Mouse (Mus musculus): Measurements from ENCODE around the gene Nr4a1. TPM values are rescaled to one million over a fixed set of nuclear protein-coding genes. Genes with fewer than 3 reads are reported as not detected.

Gene Nr4a1
- polyA plus RNA-seq, 1 experiment from 2014 or later, result 11.2 TPM

DNA sequence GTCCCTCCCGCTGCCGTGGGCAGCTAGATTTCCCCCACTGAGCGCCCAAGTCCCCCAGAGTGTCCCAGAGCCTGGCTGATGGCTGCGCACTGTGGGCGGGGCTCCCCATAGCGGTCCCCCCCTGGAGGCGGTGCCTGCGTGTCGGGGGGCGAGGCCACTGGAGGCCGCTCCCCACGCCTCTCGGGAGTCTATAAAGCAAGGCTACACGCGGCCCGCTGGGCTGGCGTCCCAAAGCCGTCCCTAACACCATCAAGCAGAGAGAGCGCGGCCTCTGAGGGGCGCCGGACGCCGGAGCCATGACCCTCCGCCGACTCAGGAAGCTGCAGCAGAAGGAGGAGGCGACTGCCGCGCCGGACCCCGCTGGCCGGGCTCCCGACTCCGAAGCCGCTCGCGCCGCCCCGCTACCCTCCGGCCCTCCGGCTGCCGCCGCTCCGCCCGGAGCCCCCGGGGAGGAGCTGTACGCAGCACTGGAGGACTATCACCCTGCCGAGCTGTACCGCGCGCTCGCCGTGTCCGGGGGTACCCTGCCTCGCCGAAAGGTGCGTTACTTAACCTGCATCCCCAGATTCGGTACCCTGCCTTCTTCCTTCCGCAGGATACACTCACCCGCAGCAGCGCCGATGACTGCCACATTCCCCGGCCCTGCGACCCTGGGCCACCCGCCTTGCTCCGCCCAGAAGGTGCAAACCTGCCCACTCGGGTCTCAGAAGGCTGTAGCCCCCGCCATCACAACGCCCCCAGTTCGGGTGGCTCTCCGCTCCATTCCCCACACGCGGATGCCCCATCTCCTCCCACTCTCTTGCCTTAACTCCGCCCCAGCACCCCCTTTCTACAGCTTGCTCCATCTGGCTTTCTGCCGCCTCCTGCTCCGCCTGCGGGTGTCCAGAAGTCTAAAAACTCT, 29.8 kb upstream of the Nr4a1 start, which contains the start of gene Grasp:
TSS of gene Grasp (plus strand) at position 183 of the 901 bp plus-strand sequence.
- peak within 1 kb of the TSS; percentile 93 for H3K27ac ChIP-seq
- under 1% methylated on average over 73 of the region's 77 CpGs for WGBS
- peak within 1 kb of the TSS; percentile 84 for H3K4me3 ChIP-seq (replicated peaks)
- H3K36me3 ChIP-seq, result 0 out of 2 replicates have a peak, but pooled peaks cover under 1% of the 10 kb centered on the region
- H3K4me1 ChIP-seq, result peaks cover 70% of the 10 kb centered on the region
- no peaks in the 10 kb centered on the region for H3K27me3 ChIP-seq (replicated peaks)
- ATAC-seq (ENCODE audit: insufficient read depth, low FRiP score, low read depth), result peak; percentile 85
- no peaks in the 10 kb centered on the region for H3K9me3 ChIP-seq
- H3K4me2 ChIP-seq, result peak within 1 kb of the TSS; percentile 88
- peak within 1 kb of the TSS; percentile 76 for H3K9ac ChIP-seq

DNA sequence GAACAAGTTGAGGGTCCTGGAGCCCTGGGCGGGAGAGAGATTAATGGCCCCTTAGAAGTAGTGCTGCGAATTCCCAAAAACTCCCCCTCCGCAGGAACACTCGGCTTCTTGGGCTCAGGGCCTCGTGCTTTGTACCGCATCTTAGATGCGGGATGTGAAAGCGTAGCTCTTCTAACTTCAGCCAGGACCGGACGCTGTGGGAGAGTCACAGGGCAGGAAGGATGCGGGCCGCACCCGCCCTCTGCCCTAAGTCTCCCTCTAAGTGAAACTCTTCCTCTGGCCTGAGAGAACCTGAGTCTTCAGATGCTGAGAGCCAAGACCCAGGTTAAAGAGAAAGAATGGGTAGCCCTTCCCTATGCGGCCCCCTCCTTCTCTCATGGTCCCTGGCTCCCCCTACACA, 29.1 kb upstream of the Nr4a1 start:
- Histone ChIP-seq H3K4me2 (peak overlapping the region; percentile 88), H3K9me3 (no peaks in the 10 kb centered on the region), H3K27me3 (replicated peaks) (no peaks in the 10 kb centered on the region), H3K4me1 (peaks cover 71% of the 10 kb centered on the region), H3K36me3 (peaks cover 5% of the 10 kb centered on the region; the same call in 1 of the 2 replicates), H3K27ac (peak overlapping the region; percentile 93), H3K9ac (peak overlapping the region; percentile 76), H3K4me3 (replicated peaks) (peak overlapping the region; percentile 84)
- no peak for ATAC-seq (ENCODE audit: insufficient read depth, low FRiP score, low read depth)
- 7% methylated on average over 14 of the region's 14 CpGs for WGBS

DNA sequence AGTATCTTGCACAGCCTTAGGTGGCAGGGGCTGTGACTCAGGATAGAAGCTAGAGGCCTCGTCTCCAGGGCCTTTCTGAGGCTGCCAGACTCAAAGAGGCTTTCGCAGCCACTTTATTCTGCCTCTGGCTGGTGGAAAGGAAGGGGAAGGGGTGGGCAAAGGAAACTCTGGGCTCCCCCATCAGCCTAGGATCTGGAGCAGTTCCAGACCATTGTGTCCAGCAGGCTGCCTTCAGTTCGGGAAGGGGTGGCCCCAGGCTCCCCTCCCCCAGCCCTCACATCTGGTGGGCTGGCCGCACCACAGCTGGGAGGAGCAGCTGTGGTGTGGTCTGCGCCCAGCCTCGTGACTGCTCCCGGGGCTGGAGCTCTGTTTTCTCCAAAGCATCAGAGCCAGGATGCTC, 26.1 kb upstream of the Nr4a1 start:
- peak; percentile 28; the same call in 1 of the 2 replicates for ATAC-seq (ENCODE audit: insufficient read depth, low FRiP score, low read depth)
- peaks cover 53% of the 10 kb centered on the region for H3K4me1 ChIP-seq
- H3K4me3 ChIP-seq (replicated peaks), result peak overlapping the region; percentile 12; the same call in 1 of the 2 replicates
- peak overlapping the region; percentile 27 for H3K4me2 ChIP-seq
- H3K36me3 ChIP-seq, result peaks cover 22% of the 10 kb centered on the region
- no peaks in the 10 kb centered on the region for H3K9me3 ChIP-seq
- H3K9ac ChIP-seq, result no peak overlapping the region; the same call in 1 of the 2 replicates
- no peaks in the 10 kb centered on the region for H3K27me3 ChIP-seq (replicated peaks)
- H3K27ac ChIP-seq, result peak overlapping the region; percentile 92
- 23% methylated on average over 7 of the region's 7 CpGs for WGBS

DNA sequence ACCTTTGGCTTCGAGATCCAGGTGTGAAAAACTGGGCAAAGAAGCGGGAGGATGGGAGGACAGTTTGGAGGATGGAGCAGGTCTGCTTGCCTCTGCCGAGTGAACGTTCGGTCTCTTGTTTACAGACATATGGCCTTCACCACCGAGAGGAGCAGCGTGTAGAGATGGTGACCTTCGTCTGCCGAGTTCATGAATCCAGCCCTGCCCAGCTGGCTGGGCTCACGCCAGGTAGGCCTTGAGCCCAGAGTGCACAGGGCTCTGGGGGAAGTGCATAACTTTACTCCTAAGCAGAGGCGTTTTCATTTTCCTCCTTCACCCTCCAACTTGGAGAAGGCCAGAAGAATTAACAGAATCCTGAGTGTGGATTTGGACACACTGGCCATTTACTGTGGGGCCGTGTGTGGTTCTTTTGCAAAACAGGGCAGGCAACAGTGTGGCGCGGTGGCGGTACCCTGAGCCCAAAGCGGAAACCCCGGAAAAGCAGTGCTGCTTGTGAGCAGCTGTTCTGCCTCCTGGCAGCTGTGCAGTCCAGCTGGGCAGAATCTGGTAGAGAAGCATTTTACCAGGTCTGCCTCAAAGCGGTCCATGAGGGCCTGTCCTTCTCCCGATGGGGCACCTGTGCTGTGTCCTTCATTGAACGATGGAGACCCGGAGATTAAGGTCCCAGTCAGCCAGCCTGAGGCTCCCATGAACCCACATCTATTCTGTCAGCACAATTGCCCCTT, 25.0 kb upstream of the Nr4a1 start:
- no peak for ATAC-seq (ENCODE audit: insufficient read depth, low FRiP score, low read depth)
- H3K27ac ChIP-seq, result peak overlapping the region; percentile 92
- H3K4me2 ChIP-seq, result no peak overlapping the region
- 68% methylated on average over 21 of the region's 21 CpGs for WGBS
- H3K36me3 ChIP-seq, result peaks cover 22% of the 10 kb centered on the region
- H3K4me3 ChIP-seq (replicated peaks), result no peak overlapping the region
- no peaks in the 10 kb centered on the region for H3K9me3 ChIP-seq
- no peak overlapping the region for H3K9ac ChIP-seq
- H3K4me1 ChIP-seq, result peaks cover 51% of the 10 kb centered on the region
- no peaks in the 10 kb centered on the region for H3K27me3 ChIP-seq (replicated peaks)

DNA sequence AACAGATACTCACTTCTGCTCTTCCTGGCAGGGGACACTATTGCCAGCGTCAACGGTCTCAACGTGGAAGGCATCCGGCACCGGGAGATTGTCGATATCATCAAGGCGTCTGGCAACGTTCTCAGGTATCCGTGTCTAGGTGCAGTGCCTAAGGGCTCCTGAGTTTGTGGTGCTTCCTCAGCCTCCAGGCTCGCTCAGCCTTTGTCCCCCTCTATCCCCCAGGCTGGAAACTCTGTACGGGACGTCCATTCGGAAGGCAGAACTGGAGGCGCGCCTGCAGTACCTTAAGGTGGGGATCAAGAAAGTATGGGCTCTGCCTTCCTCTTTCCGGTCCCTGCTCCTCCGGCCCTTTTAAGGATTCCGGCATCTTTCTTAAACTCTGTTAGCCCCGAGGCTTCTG, 23.6 kb upstream of the Nr4a1 start:
- 98% methylated on average over 19 of the region's 19 CpGs for WGBS
- peaks cover 52% of the 10 kb centered on the region for H3K4me1 ChIP-seq
- H3K27me3 ChIP-seq (replicated peaks), result no peaks in the 10 kb centered on the region
- no peak overlapping the region for H3K27ac ChIP-seq
- H3K9me3 ChIP-seq, result no peaks in the 10 kb centered on the region
- no peak for ATAC-seq (ENCODE audit: insufficient read depth, low FRiP score, low read depth)
- H3K9ac ChIP-seq, result no peak overlapping the region
- H3K4me2 ChIP-seq, result no peak overlapping the region
- peaks cover 22% of the 10 kb centered on the region for H3K36me3 ChIP-seq
- H3K4me3 ChIP-seq (replicated peaks), result no peak overlapping the region

DNA sequence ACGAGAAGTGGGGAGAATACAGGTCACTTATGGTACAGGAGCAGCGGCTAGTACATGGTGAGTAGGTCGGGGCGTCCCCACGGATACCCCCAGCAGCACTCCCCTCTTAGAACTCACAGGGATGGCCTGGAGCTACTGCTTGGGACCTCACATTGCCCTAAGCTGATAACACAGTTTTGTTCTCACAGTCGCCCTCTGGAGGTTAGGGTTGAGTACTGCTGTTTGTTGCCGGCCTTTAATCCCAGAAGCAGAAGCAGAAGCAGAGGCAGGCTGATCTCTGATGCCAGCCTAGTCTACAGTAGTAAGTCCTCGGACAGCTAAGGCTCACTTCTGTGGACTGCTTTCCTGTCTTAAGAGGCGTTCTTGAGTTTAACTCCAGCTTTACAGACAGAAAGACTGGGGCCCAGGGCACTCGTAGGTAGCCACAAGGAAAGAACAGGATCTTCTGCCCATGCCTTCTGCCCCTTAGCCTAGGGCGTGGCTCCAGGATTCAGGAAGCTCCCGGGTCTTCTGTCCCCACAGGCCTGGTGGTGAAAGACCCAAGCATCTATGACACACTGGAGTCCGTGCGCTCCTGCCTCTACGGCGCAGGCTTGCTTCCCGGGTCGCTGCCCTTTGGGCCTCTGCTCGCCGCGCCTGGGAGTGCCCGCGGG, 22.9 kb upstream of the Nr4a1 start:
- 77% methylated on average over 23 of the region's 23 CpGs for WGBS
- no peak overlapping the region for H3K27ac ChIP-seq
- no peak for ATAC-seq (ENCODE audit: insufficient read depth, low FRiP score, low read depth)
- peak overlapping the region; percentile 9; the same call in 1 of the 2 replicates for H3K4me2 ChIP-seq
- no peaks in the 10 kb centered on the region for H3K27me3 ChIP-seq (replicated peaks)
- H3K36me3 ChIP-seq, result peaks cover 22% of the 10 kb centered on the region
- H3K9ac ChIP-seq, result no peak overlapping the region
- H3K4me3 ChIP-seq (replicated peaks), result no peak overlapping the region
- H3K9me3 ChIP-seq, result no peaks in the 10 kb centered on the region
- peaks cover 52% of the 10 kb centered on the region for H3K4me1 ChIP-seq

DNA sequence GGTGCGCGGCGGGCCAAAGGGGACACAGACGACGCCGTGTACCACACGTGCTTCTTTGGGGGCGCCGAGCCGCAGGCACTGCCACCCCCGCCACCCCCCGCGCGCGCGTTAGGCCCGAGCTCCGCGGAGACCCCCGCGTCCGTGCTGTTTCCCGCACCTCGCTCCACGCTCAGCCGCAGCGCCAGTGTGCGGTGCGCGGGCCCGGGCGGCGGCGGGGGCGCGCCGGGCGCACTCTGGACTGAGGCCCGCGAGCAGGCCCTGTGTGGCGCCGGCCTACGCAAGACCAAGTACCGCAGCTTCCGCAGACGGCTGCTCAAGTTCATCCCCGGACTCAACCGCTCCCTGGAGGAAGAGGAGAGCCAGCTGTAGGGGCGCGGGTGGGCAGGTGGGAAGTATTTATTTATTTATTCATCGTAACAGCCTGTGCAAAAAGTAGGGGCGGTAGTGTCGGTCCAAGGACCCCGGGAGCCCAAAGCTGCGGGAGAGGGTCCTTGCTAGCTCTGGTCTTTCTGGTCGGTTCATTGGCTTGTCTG, 22.4 kb upstream of the Nr4a1 start:
- no peak for ATAC-seq (ENCODE audit: insufficient read depth, low FRiP score, low read depth)
- Histone ChIP-seq H3K9ac (no peak overlapping the region), H3K27me3 (replicated peaks) (no peaks in the 10 kb centered on the region), H3K9me3 (no peaks in the 10 kb centered on the region), H3K4me2 (peak overlapping the region; percentile 9; the same call in 1 of the 2 replicates), H3K27ac (peak overlapping the region; percentile 89), H3K4me1 (peaks cover 52% of the 10 kb centered on the region), H3K4me3 (replicated peaks) (no peak overlapping the region), H3K36me3 (peaks cover 22% of the 10 kb centered on the region)
- 62% methylated on average over 56 of the region's 56 CpGs for WGBS

DNA sequence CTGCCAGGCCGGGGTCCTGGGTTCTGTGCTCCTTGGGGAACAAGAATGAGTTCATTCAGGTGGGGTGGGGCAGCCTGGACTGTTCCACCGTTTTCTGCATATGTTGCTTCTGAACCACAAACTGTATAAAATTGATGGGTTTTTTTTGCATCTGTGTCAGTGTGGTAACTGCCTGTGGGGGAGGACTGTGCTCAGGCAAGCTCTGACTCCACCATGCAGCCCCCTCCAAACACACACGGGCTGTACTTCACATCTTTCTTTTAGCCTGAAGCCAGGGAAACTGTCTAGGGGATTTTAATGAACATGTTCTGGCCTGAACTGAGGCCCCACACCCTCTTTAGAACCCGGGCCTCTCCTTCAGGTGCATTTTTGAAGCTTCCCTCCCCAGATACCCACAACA, 21.5 kb upstream of the Nr4a1 start:
- H3K9me3 ChIP-seq, result no peaks in the 10 kb centered on the region
- peaks cover 45% of the 10 kb centered on the region for H3K4me1 ChIP-seq
- 44% methylated on average over 4 of the region's 4 CpGs for WGBS
- no peak overlapping the region for H3K4me2 ChIP-seq
- H3K4me3 ChIP-seq (replicated peaks), result no peak overlapping the region
- H3K36me3 ChIP-seq, result peaks cover 22% of the 10 kb centered on the region
- ATAC-seq (ENCODE audit: insufficient read depth, low FRiP score, low read depth), result no peak
- H3K27ac ChIP-seq, result peak overlapping the region; percentile 89
- no peak overlapping the region for H3K9ac ChIP-seq
- no peaks in the 10 kb centered on the region for H3K27me3 ChIP-seq (replicated peaks)

DNA sequence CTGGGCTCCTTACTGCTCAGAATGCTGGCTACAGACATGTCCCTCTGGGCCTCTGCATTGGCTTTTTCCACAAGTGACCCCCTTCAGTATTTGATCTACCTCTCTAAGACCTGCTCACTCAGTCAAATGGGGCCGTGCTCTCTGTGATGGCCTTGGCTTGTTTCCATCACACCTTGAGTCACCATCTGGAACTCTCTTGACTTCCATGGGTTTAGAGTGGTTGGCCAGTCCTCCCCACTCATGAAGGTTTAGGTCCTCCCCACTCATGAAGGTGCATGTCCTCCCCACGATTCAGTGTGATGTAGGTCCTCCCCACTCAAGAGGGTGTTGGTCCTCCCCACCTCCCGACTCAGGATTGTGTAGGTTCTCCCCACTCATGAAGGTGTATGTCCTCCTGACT, 20.9 kb upstream of the Nr4a1 start:
- peak overlapping the region; percentile 89 for H3K27ac ChIP-seq
- no peak overlapping the region for H3K9ac ChIP-seq
- no peaks in the 10 kb centered on the region for H3K27me3 ChIP-seq (replicated peaks)
- no peaks in the 10 kb centered on the region for H3K9me3 ChIP-seq
- ATAC-seq (ENCODE audit: insufficient read depth, low FRiP score, low read depth), result no peak
- peaks cover 22% of the 10 kb centered on the region for H3K36me3 ChIP-seq
- no peak overlapping the region for H3K4me2 ChIP-seq
- 67% methylated on average over 3 of the region's 3 CpGs for WGBS
- H3K4me1 ChIP-seq, result peaks cover 39% of the 10 kb centered on the region
- no peak overlapping the region for H3K4me3 ChIP-seq (replicated peaks)

DNA sequence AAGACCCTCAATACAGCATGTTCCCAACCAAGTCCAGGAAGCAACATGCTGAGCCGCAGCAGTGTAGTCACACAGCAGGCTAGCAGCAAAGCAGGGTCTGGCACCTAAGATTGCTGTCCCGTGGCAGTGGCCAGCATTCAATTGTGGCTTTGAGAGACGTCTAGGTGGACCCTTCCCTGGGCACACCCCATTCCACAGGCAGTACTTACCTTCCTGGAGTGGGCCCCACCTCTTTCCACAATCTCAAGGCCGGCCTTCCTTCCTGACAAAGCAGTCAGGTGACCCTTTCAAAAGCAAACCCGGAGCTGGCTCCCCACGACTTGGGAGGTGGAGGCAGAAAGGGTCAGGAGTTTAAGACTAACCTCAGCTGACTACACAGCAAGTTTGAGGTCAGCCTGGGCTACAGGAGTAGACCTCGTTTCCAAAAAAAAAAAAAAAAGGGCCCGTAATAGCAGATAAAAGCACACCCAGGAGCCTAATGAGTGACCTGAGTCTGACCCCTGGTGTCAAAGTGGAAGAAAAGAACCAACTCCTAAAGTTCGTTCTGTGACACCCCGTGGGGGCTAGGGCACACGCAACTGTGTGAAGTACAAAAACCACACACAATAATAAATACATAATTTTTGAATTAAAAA, 20.3 kb upstream of the Nr4a1 start:
- WGBS, result 32% methylated on average over 11 of the region's 11 CpGs
- Histone ChIP-seq H3K4me3 (replicated peaks) (no peak overlapping the region), H3K27ac (peak overlapping the region; percentile 89), H3K9me3 (no peaks in the 10 kb centered on the region), H3K36me3 (peaks cover 22% of the 10 kb centered on the region), H3K27me3 (replicated peaks) (no peaks in the 10 kb centered on the region), H3K9ac (no peak overlapping the region), H3K4me2 (no peak overlapping the region), H3K4me1 (peaks cover 37% of the 10 kb centered on the region; the same call in 1 of the 2 replicates)
- ATAC-seq (ENCODE audit: insufficient read depth, low FRiP score, low read depth), result peak; percentile 57
